Mouse (Mus musculus) spleen, adult 2 months (tissue): ENCODE measurements around the gene Galk1.

Experiments
- CTCF ChIP-seq: fragments of 200-500 bp; IDR thresholded peaks from 2 replicates; pipeline ENCODE4 v1.5.1; 2011; ENCODE audit warnings: mild to moderate bottlenecking, inconsistent platforms; ENCODE audit not compliant: insufficient read depth, insufficient read length, insufficient replicate concordance; ENCODE audit errors: extremely low read depth
- POLR2A ChIP-seq: fragments of 200-500 bp; IDR thresholded peaks from 2 replicates; pipeline ENCODE4 v1.6.1; 2011; ENCODE audit warnings: low read depth, low read length, inconsistent platforms

DNA sequence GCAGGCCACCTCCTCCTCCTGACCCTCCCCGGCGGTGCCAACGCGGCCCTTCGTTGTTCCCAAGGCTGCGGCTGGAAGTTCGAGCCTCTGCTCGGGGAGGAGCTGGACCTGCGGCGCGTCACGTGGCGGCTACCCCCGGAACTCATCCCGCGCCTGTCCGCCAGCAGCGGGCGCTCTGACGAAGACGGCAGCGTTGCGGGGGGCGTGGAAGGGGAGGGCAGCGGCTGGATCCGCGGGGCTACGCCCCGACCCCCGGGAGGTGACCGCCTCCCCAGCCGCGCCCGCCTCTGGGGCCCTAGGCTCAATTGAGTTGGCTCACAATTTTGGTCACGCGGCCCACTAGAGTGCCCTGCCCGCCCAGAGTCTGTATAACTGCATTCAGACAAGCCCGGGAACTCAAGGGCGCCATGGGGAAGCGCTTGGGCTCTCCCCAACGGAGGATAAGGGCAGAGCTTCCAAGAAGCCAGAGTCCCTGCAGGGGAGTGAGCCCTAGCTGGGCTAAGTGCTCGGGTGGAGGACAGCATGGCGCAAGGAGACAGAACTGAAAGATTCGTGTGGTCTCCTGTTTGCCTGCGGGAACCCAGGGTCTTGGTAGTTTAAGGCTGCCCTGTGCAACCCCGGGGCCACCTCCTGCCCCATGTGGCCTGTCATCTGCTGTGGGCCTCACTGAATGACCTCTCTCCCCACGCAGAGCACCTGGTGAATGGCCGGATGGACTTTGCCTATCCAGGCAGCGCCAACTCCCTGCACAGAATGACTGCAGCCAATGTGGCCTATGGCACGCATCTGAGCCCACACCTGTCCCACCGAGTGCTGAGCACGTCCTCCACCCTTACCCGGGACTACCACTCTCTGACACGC lies 7.4 kb downstream of the Galk1 start:
- no peak; the same call in 1 of the 2 replicates for TF ChIP-seq POLR2A
- TF ChIP-seq CTCF, result peak; percentile 21; the same call in 1 of the 2 replicates
